ENCODE assay signal across 17 mouse cellular contexts in genomic region chr4:137001020-137001419, GRCm38 (mm10). TPM values are rescaled to one million over a fixed set of nuclear protein-coding genes. Genes with fewer than 3 reads are reported as not detected.
"Had no signal": no experiment of that assay in that cellular context is flagged by ENCODE, and none has a peak within 500 bp of the region (broad histone marks: within the 10 kb centered on the region; RNA-seq: fewer than 3 reads in every experiment).

No protein-coding gene starts in this region.

- DNase-seq: kidney, adult 18-20 months; kidney, postnatal 10 days; kidney, postnatal 4 days; lung, adult 2 months; lung, postnatal 36 days; retina, postnatal 1 day; right cerebral cortex, postnatal 4 days; spleen, adult 18-20 months; thymus, adult 2 months; thymus, postnatal 25 days had no signal

- H3K9me3 ChIP-seq: limb, embryonic 10.5 days; liver, embryonic 15.5 days; neural tube, embryonic 13.5 days had no signal

- H3K9ac ChIP-seq: liver, embryonic 15.5 days; neural tube, embryonic 13.5 days had no signal

- H3K4me2 ChIP-seq: liver, embryonic 11.5 days; liver, embryonic 15.5 days; neural tube, embryonic 13.5 days had no signal

- H3K4me1 ChIP-seq: liver, embryonic 15.5 days had no signal

- H3K27me3 ChIP-seq: liver, embryonic 15.5 days; neural tube, embryonic 13.5 days had no signal

- H3K4me3 ChIP-seq: layer of hippocampus, adult 2 months; limb, embryonic 10.5 days; liver, embryonic 15.5 days; neural tube, embryonic 13.5 days had no signal

- ATAC-seq: lung, postnatal 0 days had no signal

- H3K27ac ChIP-seq: layer of hippocampus, adult 2 months; limb, embryonic 10.5 days; liver, embryonic 15.5 days; neural tube, embryonic 13.5 days had no signal

RNA-seq across cellular contexts. Expression of gene Epha8, which starts 44.4 kb away (rescaled TPM):
- total RNA-seq: megakaryocyte progenitor cell, adult 5-6 weeks had no signal
